Mouse (Mus musculus): ENCODE measurements around the gene Fads1. TPM values are rescaled to one million over a fixed set of nuclear protein-coding genes. Genes with fewer than 3 reads are reported as not detected.
"Not testable (repeated sequence)": the region's sequence is repeated elsewhere in the genome, so short reads cannot be mapped to it uniquely, and the experiment has no call there.

Gene Fads1
- polyA plus RNA-seq, 1 experiment from 2014 or later = 36.3 TPM

GRCm38 (mm10) chr19:10167951-10168350, 14.7 kb upstream of the Fads1 start:
- TF ChIP-seq CTCF (IDR thresholded peaks at IDR 0.05; ENCODE audit: low read depth) (no peak), EP300 (optimal IDR thresholded peaks at IDR 0.05) (no peak)
- Histone ChIP-seq H3K9ac (ENCODE audit: low read length) (no peak overlapping the region), H3K27ac (replicated peaks) (no peak overlapping the region), H3K4me2 (replicated peaks; ENCODE audit: low read depth) (no peak overlapping the region), H3K36me3 (ENCODE audit: control insufficient read depth, insufficient read depth, low read length) (no peaks in the 10 kb centered on the region), H3K9me3 (ENCODE audit: control insufficient read depth, low read length) (no peaks in the 10 kb centered on the region), H3K4me1 (replicated peaks; ENCODE audit: control insufficient read depth, insufficient read depth) (no peaks in the 10 kb centered on the region), H3K27me3 (ENCODE audit: control insufficient read depth, insufficient read depth, low read length) (no peaks in the 10 kb centered on the region), H3K4me3 (ENCODE audit: low read depth, low read length) (no peak overlapping the region)
- 86% methylated on average over 1 of the region's 1 CpGs for WGBS
- DNase-seq (ENCODE audit: low spot score) (no peak), ATAC-seq (ENCODE audit: low FRiP score, low TSS enrichment) (no peak)

GRCm38 (mm10) chr19:10168441-10168840, 14.2 kb upstream of the Fads1 start:
- H3K4me1 ChIP-seq (replicated peaks; ENCODE audit: control insufficient read depth, insufficient read depth) = no peaks in the 10 kb centered on the region
- DNase-seq (ENCODE audit: low spot score) (no peak), ATAC-seq (ENCODE audit: low FRiP score, low TSS enrichment) (no peak)
- TF ChIP-seq EP300 (optimal IDR thresholded peaks at IDR 0.05) = no peak
- no peak for TF ChIP-seq CTCF (IDR thresholded peaks at IDR 0.05; ENCODE audit: low read depth)
- no peak overlapping the region for H3K4me3 ChIP-seq (ENCODE audit: low read depth, low read length)
- no peaks in the 10 kb centered on the region for H3K9me3 ChIP-seq (ENCODE audit: control insufficient read depth, low read length)
- no peak overlapping the region for H3K9ac ChIP-seq (ENCODE audit: low read length)
- no peaks in the 10 kb centered on the region for H3K36me3 ChIP-seq (ENCODE audit: control insufficient read depth, insufficient read depth, low read length)
- H3K27ac ChIP-seq (replicated peaks) = no peak overlapping the region
- no peak overlapping the region for H3K4me2 ChIP-seq (replicated peaks; ENCODE audit: low read depth)
- 57% methylated on average over 3 of the region's 3 CpGs for WGBS
- H3K27me3 ChIP-seq (ENCODE audit: control insufficient read depth, insufficient read depth, low read length) = no peaks in the 10 kb centered on the region

GRCm38 (mm10) chr19:10169179-10169578, 13.5 kb upstream of the Fads1 start:
- no peak overlapping the region for H3K27ac ChIP-seq (replicated peaks)
- no peaks in the 10 kb centered on the region for H3K27me3 ChIP-seq (ENCODE audit: control insufficient read depth, insufficient read depth, low read length)
- H3K36me3 ChIP-seq (ENCODE audit: control insufficient read depth, insufficient read depth, low read length) = no peaks in the 10 kb centered on the region
- DNase-seq (ENCODE audit: low spot score) (no peak), ATAC-seq (ENCODE audit: low FRiP score, low TSS enrichment) (no peak)
- H3K4me3 ChIP-seq (ENCODE audit: low read depth, low read length) = no peak overlapping the region
- no peaks in the 10 kb centered on the region for H3K4me1 ChIP-seq (replicated peaks; ENCODE audit: control insufficient read depth, insufficient read depth)
- H3K9me3 ChIP-seq (ENCODE audit: control insufficient read depth, low read length) = no peaks in the 10 kb centered on the region
- H3K9ac ChIP-seq (ENCODE audit: low read length) = no peak overlapping the region
- no peak overlapping the region for H3K4me2 ChIP-seq (replicated peaks; ENCODE audit: low read depth)
- TF ChIP-seq CTCF (IDR thresholded peaks at IDR 0.05; ENCODE audit: low read depth) (no peak), EP300 (optimal IDR thresholded peaks at IDR 0.05) (no peak)

DNA sequence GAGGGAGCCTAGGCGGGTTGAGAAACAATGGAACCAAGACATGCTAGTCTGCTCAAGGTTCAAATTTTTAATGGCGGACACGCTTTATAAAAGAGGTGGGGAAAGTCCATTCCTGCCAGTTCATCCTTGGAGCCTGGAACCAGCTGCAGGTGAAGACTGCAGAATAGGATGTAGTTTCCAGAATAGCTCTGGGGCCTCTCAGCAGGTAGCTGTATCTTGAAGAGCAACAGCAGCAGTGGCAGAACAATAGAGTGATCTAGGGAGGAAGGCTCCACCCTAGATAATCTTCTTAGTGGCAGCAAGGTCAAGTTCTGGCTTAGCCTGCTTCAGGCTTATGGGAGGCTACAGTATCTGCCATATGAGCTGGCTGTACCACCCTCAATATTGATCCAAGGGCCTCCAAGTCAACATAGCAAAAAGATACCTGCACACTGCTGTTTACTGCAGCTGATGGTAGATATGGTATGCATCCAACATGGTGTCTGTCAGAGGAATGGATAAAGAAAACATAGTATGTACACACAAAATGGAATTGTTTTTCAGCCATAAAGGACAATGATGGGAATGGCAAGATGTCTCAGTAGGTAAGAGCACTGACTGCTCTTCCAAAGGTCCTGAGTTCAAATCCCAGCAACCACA, 12.9 kb upstream of the Fads1 start:
- H3K36me3 ChIP-seq (ENCODE audit: control insufficient read depth, insufficient read depth, low read length); H3K4me2 ChIP-seq (replicated peaks; ENCODE audit: low read depth); H3K9ac ChIP-seq (ENCODE audit: low read length); ATAC-seq (ENCODE audit: low FRiP score, low TSS enrichment); H3K9me3 ChIP-seq (ENCODE audit: control insufficient read depth, low read length); H3K27me3 ChIP-seq (ENCODE audit: control insufficient read depth, insufficient read depth, low read length); H3K4me1 ChIP-seq (replicated peaks; ENCODE audit: control insufficient read depth, insufficient read depth); H3K4me3 ChIP-seq (ENCODE audit: low read depth, low read length); DNase-seq (ENCODE audit: low spot score); H3K27ac ChIP-seq (replicated peaks): not testable (repeated sequence)
- 89% methylated on average over 3 of the region's 3 CpGs for WGBS

- no peak for TF ChIP-seq CTCF (IDR thresholded peaks at IDR 0.05; ENCODE audit: low read depth)
- TF ChIP-seq EP300 (optimal IDR thresholded peaks at IDR 0.05) = no peak
- no peaks in the 10 kb centered on the region for H3K4me1 ChIP-seq (replicated peaks; ENCODE audit: control insufficient read depth, insufficient read depth)
- ATAC-seq (ENCODE audit: low FRiP score, low TSS enrichment) (no peak), DNase-seq (ENCODE audit: low spot score) (no peak)
- H3K4me3 ChIP-seq (ENCODE audit: low read depth, low read length) = no peak overlapping the region
- H3K9ac ChIP-seq (ENCODE audit: low read length) = no peak overlapping the region
- H3K27ac ChIP-seq (replicated peaks) = no peak overlapping the region
- H3K4me2 ChIP-seq (replicated peaks; ENCODE audit: low read depth) = no peak overlapping the region
- no peaks in the 10 kb centered on the region for H3K9me3 ChIP-seq (ENCODE audit: control insufficient read depth, low read length)
- no peaks in the 10 kb centered on the region for H3K36me3 ChIP-seq (ENCODE audit: control insufficient read depth, insufficient read depth, low read length)
- no peaks in the 10 kb centered on the region for H3K27me3 ChIP-seq (ENCODE audit: control insufficient read depth, insufficient read depth, low read length)
- 28% methylated on average over 1 of the region's 1 CpGs for whole genome bisulfite sequencing
These were observed 12.2 kb upstream of the Fads1 start for GRCm38 (mm10) chr19:10170466-10170865.

GRCm38 (mm10) chr19:10171359-10171758, 11.3 kb upstream of the Fads1 start:
- no peak for ATAC-seq (ENCODE audit: low FRiP score, low TSS enrichment)
- DNase-seq (ENCODE audit: low spot score) = no peak
- H3K4me3 ChIP-seq (ENCODE audit: low read depth, low read length) = no peak overlapping the region
- H3K36me3 ChIP-seq (ENCODE audit: control insufficient read depth, insufficient read depth, low read length) = no peaks in the 10 kb centered on the region
- no peak overlapping the region for H3K27ac ChIP-seq (replicated peaks)
- WGBS = 74% methylated on average over 7 of the region's 7 CpGs
- H3K4me1 ChIP-seq (replicated peaks; ENCODE audit: control insufficient read depth, insufficient read depth) = no peaks in the 10 kb centered on the region
- H3K4me2 ChIP-seq (replicated peaks; ENCODE audit: low read depth) = no peak overlapping the region
- H3K27me3 ChIP-seq (ENCODE audit: control insufficient read depth, insufficient read depth, low read length) = no peaks in the 10 kb centered on the region
- TF ChIP-seq CTCF (IDR thresholded peaks at IDR 0.05; ENCODE audit: low read depth) (no peak), EP300 (optimal IDR thresholded peaks at IDR 0.05) (no peak)
- no peak overlapping the region for H3K9ac ChIP-seq (ENCODE audit: low read length)
- no peaks in the 10 kb centered on the region for H3K9me3 ChIP-seq (ENCODE audit: control insufficient read depth, low read length)

Data from stomach, postnatal 0 days (tissue).